Mouse (Mus musculus) erythroblast, embryonic 14.5 days (primary cell): ENCODE data around the gene Cbx4.

Experiments
- GATA1 ChIP-seq: IDR thresholded peaks from 2 replicates; pipeline ENCODE4 v1.6.1; 2012; ENCODE audit warnings: low read length, inconsistent platforms, mixed read lengths
- TAL1 ChIP-seq: IDR thresholded peaks from 3 replicates; pipeline ENCODE4 v1.6.1; 2012; ENCODE audit warnings: low read length, inconsistent platforms, mixed read lengths

- TF ChIP-seq GATA1 (no peak), TAL1 (no peak)
Measured at GRCm38 (mm10) chr11:119112721-119113120, 26.7 kb upstream of the Cbx4 start.
